Mouse (Mus musculus) liver, embryonic 14.5 days (tissue): ENCODE measurements around the gene Pcf11. TPM values are rescaled to one million over a fixed set of nuclear protein-coding genes. Genes with fewer than 3 reads are reported as not detected.

Source experiments
- ATAC-seq: fragments of 200-750 bp; cut with Nextera tagmentation; 2 replicates; pipeline ENCODE4 v1.8.0; 2017; ENCODE audit warnings: moderate number of reproducible peaks, mild to moderate bottlenecking, moderate library complexity; ENCODE audit not compliant: insufficient read depth
- DNase-seq, 3 experiments: peaks; one replicate each; pipeline ENCODE4 v3.0.0-alpha.2; 2012 to 2013; ENCODE audit warnings: low read depth in 3 of 3, low spot score in 3 of 3
- H3K27ac ChIP-seq: fragments of 300-500 bp; sonication (generic); 2 replicates; pipeline ENCODE4 v1.5.1; 2014; ENCODE audit warnings: moderate library complexity, mild to moderate bottlenecking, control low read depth, inconsistent platforms
- H3K27me3 ChIP-seq: fragments of 300-500 bp; sonication (generic); 2 replicates; pipeline ENCODE4 v1.6.1; 2014; ENCODE audit warnings: mild to moderate bottlenecking, low read length, moderate library complexity; ENCODE audit not compliant: control insufficient read depth, insufficient read depth
- H3K36me3 ChIP-seq: fragments of 300-500 bp; sonication (generic); replicated peaks from 2 replicates; pipeline ENCODE4 v1.6.1; 2014; ENCODE audit warnings: low read depth; ENCODE audit not compliant: control insufficient read depth, insufficient read depth
- H3K4me1 ChIP-seq, 2 experiments: fragments of 200-500 bp in 1 of 2; fragments of 300-500 bp in 1 of 2; sonication (generic) in 1 of 2; replicated peaks; 2 replicates each; pipeline ENCODE4 v1.6.1; 2012 to 2014; ENCODE audit warnings: antibody characterized with exemption in 1 of 2, inconsistent platforms in 1 of 2, low read length in 1 of 2; ENCODE audit not compliant: control insufficient read depth in 2 of 2, insufficient read depth in 2 of 2
- H3K4me2 ChIP-seq: fragments of 300-500 bp; sonication (generic); 2 replicates; pipeline ENCODE4 v1.6.1; 2014; ENCODE audit warnings: low read depth, mild to moderate bottlenecking, control low read depth, moderate library complexity
- H3K4me3 ChIP-seq, 2 experiments: fragments of 200-500 bp in 1 of 2; fragments of 300-500 bp in 1 of 2; sonication (generic) in 1 of 2; 2 replicates each; pipeline ENCODE4 v1.5.1; 2012 to 2014; ENCODE audit warnings: low read depth in 2 of 2, low read length in 2 of 2, mild to moderate bottlenecking in 2 of 2, control low read depth in 1 of 2, inconsistent platforms in 1 of 2, moderate library complexity in 1 of 2; ENCODE audit not compliant: insufficient read depth in 1 of 2
- H3K9ac ChIP-seq: fragments of 300-500 bp; sonication (generic); replicated peaks from 2 replicates; pipeline ENCODE4 v1.6.1; 2014; ENCODE audit warnings: mild to moderate bottlenecking, control low read depth, moderate library complexity
- H3K9me3 ChIP-seq: fragments of 300-500 bp; sonication (generic); 2 replicates; pipeline ENCODE4 v1.6.1; 2016; ENCODE audit warnings: low read length, mixed read lengths; ENCODE audit not compliant: control insufficient read depth
- CTCF ChIP-seq: IDR thresholded peaks from 2 replicates; pipeline ENCODE4 v1.5.1; 2016; ENCODE audit warnings: antibody characterized with exemption, low read depth, control low read depth
- EP300 ChIP-seq: IDR thresholded peaks from 2 replicates; pipeline ENCODE4 v1.6.1; 2016; ENCODE audit warnings: antibody characterized with exemption, low read depth
- WGBS: fragments of 180-500 bp; shearing (Covaris S2); extraction: QIAGEN DNeasy Blood & Tissue Kit; methylation state at CpG from one replicate; pipeline ENCODE4 v1.1.7; 2014; ENCODE audit not compliant: insufficient replicate concordance; 5-methylcytosine and 5-hydroxymethylcytosine counted together
- polyA plus RNA-seq, 2 experiments: library from polyadenylated mRNA; depleted of rRNA in 1 of 2; stranded (reverse) in 1 of 2; unstranded in 1 of 2; fragments of >200 nt; fragmentation: Nextera tagmentation in 1 of 2; extraction: Ambion mirVana in 1 of 2; gene quantifications; 2 replicates each; pipeline versions ENCODE4 v1.2.1 to v1.2.3; 2012 to 2014

Gene Pcf11
- polyA plus RNA-seq, 2 experiments: 8.4 to 11.9 TPM

- no peaks in the 10 kb centered on the region for H3K27me3 ChIP-seq
- TF ChIP-seq EP300: no peak
- TF ChIP-seq CTCF: no peak
- H3K9ac ChIP-seq: no peak overlapping the region
- WGBS: 31% methylated on average over 2 of the region's 2 CpGs
- H3K36me3 ChIP-seq: no peaks in the 10 kb centered on the region
- no peaks in the 10 kb centered on the region for H3K9me3 ChIP-seq
- no peak overlapping the region for H3K27ac ChIP-seq
- no peak for ATAC-seq
- H3K4me3 ChIP-seq: no peak overlapping the region
- no peak overlapping the region for H3K4me2 ChIP-seq
- H3K4me1 ChIP-seq: no peaks in the 10 kb centered on the region
- DNase-seq: no peak
Measured at GRCm38 (mm10) chr7:92624488-92624887, 45.2 kb downstream of the Pcf11 start.

- H3K36me3 ChIP-seq: no peaks in the 10 kb centered on the region
- H3K9ac ChIP-seq: no peak overlapping the region
- H3K27ac ChIP-seq: no peak overlapping the region
- no peak overlapping the region for H3K4me3 ChIP-seq
- H3K9me3 ChIP-seq: no peaks in the 10 kb centered on the region
- DNase-seq (no peak), ATAC-seq (no peak)
- H3K4me1 ChIP-seq: 0 out of 4 replicates have a peak, but pooled peaks cover 0 to 2% of the 10 kb centered on the region in 2 experiments
- no peak overlapping the region for H3K4me2 ChIP-seq
- TF ChIP-seq CTCF (no peak), EP300 (no peak)
- WGBS: 72% methylated on average over 7 of the region's 7 CpGs
- no peaks in the 10 kb centered on the region for H3K27me3 ChIP-seq
Measured at GRCm38 (mm10) chr7:92610830-92611229, 58.9 kb downstream of the Pcf11 start.

GRCm38 (mm10) chr7:92604961-92605360 is 64.8 kb downstream of the Pcf11 start:
- Histone ChIP-seq H3K36me3 (no peaks in the 10 kb centered on the region), H3K4me2 (no peak overlapping the region), H3K27ac (no peak overlapping the region), H3K4me3 (no peak overlapping the region), H3K4me1 (no peaks in the 10 kb centered on the region), H3K9ac (no peak overlapping the region), H3K27me3 (no peaks in the 10 kb centered on the region), H3K9me3 (no peaks in the 10 kb centered on the region)
- DNase-seq (no peak), ATAC-seq (no peak)
- 66% methylated on average over 7 of the region's 7 CpGs for WGBS
- no peak for TF ChIP-seq EP300
- TF ChIP-seq CTCF: no peak

Other genes with a start within 250 kb of the Pcf11 start
- 4.2 and 8.3 TPM in 2 replicates for gene Ccdc90b, start 108.8 kb downstream of the Pcf11 start, polyA plus RNA-seq (2012; rRNA removed)
- 13.6 and 15.5 TPM in 2 replicates for gene Ccdc90b, start 108.8 kb downstream of the Pcf11 start, polyA plus RNA-seq (2014; fragmentation: Nextera tagmentation; extraction: Ambion mirVana)
- gene Ankrd42, start 32.8 kb downstream of the Pcf11 start, polyA plus RNA-seq (2012; rRNA removed): 0.10 and 0.19 TPM in 2 replicates
- gene Ankrd42, start 32.8 kb downstream of the Pcf11 start, polyA plus RNA-seq (2014; fragmentation: Nextera tagmentation; extraction: Ambion mirVana): 0.38 and 0.51 TPM in 2 replicates
- 1.0 and 1.9 TPM in 2 replicates for gene Rab30, start 71.7 kb upstream of the Pcf11 start, polyA plus RNA-seq (2012; rRNA removed)
- gene Rab30, start 71.7 kb upstream of the Pcf11 start, polyA plus RNA-seq (2014; fragmentation: Nextera tagmentation; extraction: Ambion mirVana): 6.8 and 7.6 TPM in 2 replicates
- gene Ddias, start 204.3 kb upstream of the Pcf11 start, polyA plus RNA-seq (2012; rRNA removed): 2.1 and 4.0 TPM in 2 replicates
- 11.4 and 13.2 TPM in 2 replicates for gene Ddias, start 204.3 kb upstream of the Pcf11 start, polyA plus RNA-seq (2014; fragmentation: Nextera tagmentation; extraction: Ambion mirVana)
- 12.4 and 13.1 TPM in 2 replicates for gene Prcp, start 204.5 kb upstream of the Pcf11 start, polyA plus RNA-seq (2012; rRNA removed)
- gene Prcp, start 204.5 kb upstream of the Pcf11 start, polyA plus RNA-seq (2014; fragmentation: Nextera tagmentation; extraction: Ambion mirVana): 18.0 and 18.8 TPM in 2 replicates